Mouse (Mus musculus) limb, embryonic 10.5 days (tissue): ENCODE measurements around the gene Skida1. TPM values are rescaled to one million over a fixed set of nuclear protein-coding genes. Genes with fewer than 3 reads are reported as not detected.

Source experiments
- DNase-seq: peaks from one replicate; pipeline ENCODE4 v3.0.0-alpha.2; 2017; ENCODE audit warnings: low spot score
- H3K27ac ChIP-seq: fragments of 300-500 bp; sonication (generic); 2 replicates; pipeline ENCODE4 v1.5.1; 2016; ENCODE audit warnings: mild to moderate bottlenecking
- H3K27me3 ChIP-seq: fragments of 300-500 bp; sonication (generic); 2 replicates; pipeline ENCODE4 v1.6.1; 2016; ENCODE audit warnings: low read depth, mild to moderate bottlenecking; ENCODE audit not compliant: poor library complexity, severe bottlenecking
- H3K36me3 ChIP-seq: fragments of 300-500 bp; sonication (generic); 2 replicates; pipeline ENCODE4 v1.6.1; 2016; ENCODE audit warnings: mild to moderate bottlenecking, moderate library complexity
- H3K4me1 ChIP-seq: fragments of 300-500 bp; sonication (generic); 2 replicates; pipeline ENCODE4 v1.6.1; 2016
- H3K4me3 ChIP-seq: fragments of 300-500 bp; sonication (generic); 2 replicates; pipeline ENCODE4 v1.5.1; 2016; ENCODE audit warnings: mild to moderate bottlenecking, moderate library complexity
- H3K9me3 ChIP-seq: fragments of 300-500 bp; sonication (generic); replicated peaks from 2 replicates; pipeline ENCODE4 v1.6.1; 2016; ENCODE audit warnings: mild to moderate bottlenecking
- WGBS: fragments of 180-500 bp; shearing (Covaris S2); methylation state at CpG from one replicate; pipeline ENCODE4 v1.1.7; 2016; 5-methylcytosine and 5-hydroxymethylcytosine counted together
- polyA plus RNA-seq: library from polyadenylated mRNA; unstranded; fragments of >200 nt; fragmentation: Nextera tagmentation; extraction: Ambion mirVana; gene quantifications from 2 replicates; pipeline ENCODE4 v1.2.1, GENCODE M21; 2016

Gene Skida1
- polyA plus RNA-seq, 1 experiment from 2014 or later: 11.5 TPM

DNA sequence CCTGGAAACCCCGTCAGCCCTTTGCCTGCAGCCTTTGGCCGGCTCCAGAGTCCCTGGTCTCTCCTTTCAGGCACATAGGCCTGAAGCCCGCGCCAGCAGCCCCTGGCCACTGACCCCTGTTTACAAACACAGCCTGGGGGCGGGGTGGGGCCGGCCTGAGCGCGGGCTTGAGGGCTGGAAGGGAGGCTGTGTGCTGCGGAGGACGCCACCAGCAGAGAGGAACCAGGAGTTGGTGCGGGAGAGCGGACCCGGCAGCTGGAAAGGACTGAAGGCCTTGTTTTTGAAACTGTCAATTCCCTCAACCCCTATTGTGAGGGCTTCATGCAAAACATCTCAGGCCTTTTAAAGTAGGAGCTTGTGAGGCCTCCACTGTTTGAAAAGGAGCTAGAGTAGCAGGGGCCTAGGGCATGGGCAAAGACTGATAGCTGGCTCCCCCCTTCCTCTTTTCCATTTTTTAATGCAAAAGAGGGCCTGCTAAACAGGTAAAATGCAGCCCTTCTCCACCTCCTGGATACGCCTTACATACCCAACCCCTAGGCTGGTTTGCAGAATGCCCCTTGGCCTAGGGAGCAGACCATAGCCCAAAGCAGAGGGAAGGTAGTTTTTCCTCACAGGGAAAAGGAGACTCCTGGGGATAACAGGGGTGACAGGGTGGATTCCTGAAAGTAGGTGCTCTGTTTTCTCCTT, 7.5 kb downstream of the Skida1 start:
- Histone ChIP-seq H3K4me1 (peaks cover 68% of the 10 kb centered on the region), H3K9me3 (no peaks in the 10 kb centered on the region), H3K27ac (peak overlapping the region; percentile 96), H3K27me3 (no peaks in the 10 kb centered on the region), H3K4me3 (peak overlapping the region; percentile 49), H3K36me3 (no peaks in the 10 kb centered on the region)
- WGBS: 4% methylated on average over 14 of the region's 14 CpGs
- DNase-seq: peak; percentile 82

DNA sequence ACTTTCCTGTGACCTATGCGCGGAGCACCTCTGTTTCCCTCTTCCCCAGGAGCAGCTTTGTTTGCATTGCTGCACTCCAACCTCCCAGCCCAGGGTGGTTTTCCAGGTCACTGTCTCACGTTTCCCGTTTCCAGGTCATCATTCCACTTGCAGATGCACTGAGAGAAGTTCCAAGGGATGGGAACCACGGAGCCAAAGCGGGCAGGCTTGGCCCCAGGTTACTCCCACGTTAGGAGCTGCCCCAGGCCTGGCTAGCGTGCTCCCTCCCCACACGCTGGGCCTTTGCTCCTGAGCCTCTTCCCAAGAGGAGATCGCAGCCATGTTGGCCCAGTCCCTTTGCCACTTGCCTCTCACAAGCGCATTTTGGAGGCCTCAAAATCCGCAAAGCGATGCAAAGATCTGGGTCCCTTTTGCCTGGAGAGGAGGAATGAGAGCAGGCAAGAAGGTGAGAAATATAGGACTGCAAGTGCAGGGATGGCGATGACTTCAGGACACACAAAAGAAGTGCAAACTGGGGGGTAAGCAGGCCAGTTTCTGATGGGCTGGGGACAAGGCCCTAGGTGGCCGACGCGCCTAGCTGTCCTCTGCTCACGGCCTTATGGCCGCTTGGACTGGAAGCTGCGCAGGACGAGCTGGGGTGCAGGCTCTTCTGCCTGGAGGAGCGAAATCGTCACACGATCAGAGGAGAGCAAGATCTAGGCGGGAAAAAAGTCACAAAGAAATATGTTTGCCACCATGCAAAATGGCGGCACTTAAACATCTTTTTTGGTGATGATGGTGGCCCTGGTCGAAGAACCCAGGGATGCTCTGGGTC, 8.3 kb downstream of the Skida1 start:
- WGBS: 12% methylated on average over 27 of the region's 27 CpGs
- peaks cover 68% of the 10 kb centered on the region for H3K4me1 ChIP-seq
- peak overlapping the region; percentile 96 for H3K27ac ChIP-seq
- H3K4me3 ChIP-seq: peak overlapping the region; percentile 49
- no peaks in the 10 kb centered on the region for H3K36me3 ChIP-seq
- no peaks in the 10 kb centered on the region for H3K27me3 ChIP-seq
- H3K9me3 ChIP-seq: no peaks in the 10 kb centered on the region
- no peak for DNase-seq

DNA sequence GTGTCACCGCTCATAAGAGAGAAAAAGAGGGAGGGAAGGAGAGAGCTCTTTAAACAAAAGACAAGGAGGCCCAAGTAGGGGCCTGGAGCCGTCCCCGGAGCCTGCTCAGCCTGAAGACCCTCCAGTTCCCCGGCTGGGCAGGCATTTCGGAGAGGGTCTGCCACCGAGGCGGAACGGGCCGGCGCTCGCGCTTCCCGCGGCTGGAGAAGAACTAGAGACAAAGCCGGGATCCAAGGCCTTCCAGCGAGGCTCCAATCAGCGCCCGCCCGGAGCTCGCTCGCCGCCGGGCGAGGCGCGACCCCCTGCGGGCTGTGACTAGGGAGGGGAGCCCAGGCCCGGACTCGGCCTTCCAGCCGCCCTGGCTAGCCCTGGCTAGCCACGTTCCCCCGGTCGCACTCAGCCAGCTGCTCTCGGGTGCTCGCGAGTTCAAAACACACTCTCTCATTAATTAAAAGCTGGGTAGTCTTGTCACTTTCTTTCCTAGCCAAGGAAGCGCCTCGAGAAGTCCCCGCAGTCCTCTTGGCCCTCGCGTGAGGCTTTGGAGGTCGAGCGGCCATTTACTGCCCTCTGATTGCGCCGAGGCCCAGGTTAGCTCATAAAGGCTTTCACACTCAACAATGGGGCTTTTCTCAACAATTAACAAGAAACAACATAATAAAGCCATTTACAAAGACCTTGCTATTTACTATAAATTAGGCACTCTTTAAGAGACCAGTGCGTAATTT, 9.1 kb downstream of the Skida1 start:
- Histone ChIP-seq H3K9me3 (no peaks in the 10 kb centered on the region), H3K36me3 (no peaks in the 10 kb centered on the region), H3K4me1 (peaks cover 71% of the 10 kb centered on the region), H3K27ac (peak overlapping the region; percentile 96), H3K27me3 (no peaks in the 10 kb centered on the region), H3K4me3 (peak overlapping the region; percentile 49)
- WGBS: 2% methylated on average over 46 of the region's 46 CpGs
- DNase-seq: peak; percentile 79

DNA sequence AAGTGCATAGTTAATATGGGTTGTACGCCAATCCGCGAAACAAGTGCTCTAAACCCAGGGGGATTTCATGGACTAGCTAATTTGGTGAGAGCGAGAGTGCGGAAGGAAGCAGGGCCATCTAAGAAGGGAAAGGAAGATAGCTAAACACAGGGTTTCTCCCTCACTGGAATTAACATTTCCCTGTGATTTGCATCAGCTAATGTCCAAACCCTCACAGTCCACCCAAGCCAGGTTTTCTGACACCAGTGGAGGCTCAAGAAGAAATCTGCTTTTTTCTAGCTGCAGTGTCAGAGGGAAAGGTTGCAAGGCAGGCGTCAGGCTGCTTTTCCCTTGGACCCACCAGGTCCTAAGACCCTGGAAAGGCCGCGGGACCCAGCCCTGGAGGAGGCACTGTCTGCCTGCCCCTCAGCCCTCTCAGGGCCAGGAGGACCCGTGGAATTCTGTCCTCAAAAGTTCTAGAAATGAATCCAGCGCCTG, 9.9 kb downstream of the Skida1 start:
- Histone ChIP-seq H3K9me3 (no peaks in the 10 kb centered on the region), H3K27me3 (no peaks in the 10 kb centered on the region), H3K4me1 (peaks cover 73% of the 10 kb centered on the region), H3K27ac (peak overlapping the region; percentile 96), H3K36me3 (no peaks in the 10 kb centered on the region), H3K4me3 (peak overlapping the region; percentile 49)
- WGBS: 24% methylated on average over 10 of the region's 10 CpGs
- DNase-seq: no peak

DNA sequence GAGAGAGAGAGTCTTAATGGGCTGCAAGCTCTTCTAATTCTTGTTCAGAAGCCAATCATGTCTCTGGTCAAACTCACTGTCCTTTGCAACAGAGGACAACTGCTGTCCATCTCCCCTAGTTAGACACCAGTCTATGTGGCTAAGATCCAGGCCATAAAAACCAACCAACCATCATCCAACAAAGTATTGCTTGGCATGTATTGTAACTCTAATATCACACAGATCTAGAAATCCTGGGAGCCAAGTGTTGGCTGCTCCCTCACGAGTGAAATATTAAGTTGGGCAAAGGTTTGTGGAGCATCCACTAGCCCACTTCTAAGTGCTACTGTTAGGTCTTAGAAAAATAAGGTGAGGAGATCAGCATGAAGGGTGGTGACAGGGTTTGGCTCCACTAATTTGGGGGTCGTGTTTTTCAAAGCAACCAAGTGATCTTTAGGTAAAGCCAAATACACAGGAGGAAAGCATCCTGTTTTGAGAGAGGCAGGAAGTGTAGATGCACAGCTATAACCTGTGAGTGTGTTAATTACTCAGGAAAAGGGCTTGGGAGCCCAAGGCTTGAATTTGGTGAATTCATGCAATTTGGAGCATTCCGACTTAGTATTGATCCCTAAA, 10.6 kb downstream of the Skida1 start:
- no peak for DNase-seq
- no peak overlapping the region for H3K4me3 ChIP-seq
- no peaks in the 10 kb centered on the region for H3K9me3 ChIP-seq
- H3K36me3 ChIP-seq: no peaks in the 10 kb centered on the region
- peaks cover 75% of the 10 kb centered on the region for H3K4me1 ChIP-seq
- H3K27me3 ChIP-seq: no peaks in the 10 kb centered on the region
- 39% methylated on average over 3 of the region's 3 CpGs for WGBS
- peak overlapping the region; percentile 96; the same call in 1 of the 2 replicates for H3K27ac ChIP-seq

DNA sequence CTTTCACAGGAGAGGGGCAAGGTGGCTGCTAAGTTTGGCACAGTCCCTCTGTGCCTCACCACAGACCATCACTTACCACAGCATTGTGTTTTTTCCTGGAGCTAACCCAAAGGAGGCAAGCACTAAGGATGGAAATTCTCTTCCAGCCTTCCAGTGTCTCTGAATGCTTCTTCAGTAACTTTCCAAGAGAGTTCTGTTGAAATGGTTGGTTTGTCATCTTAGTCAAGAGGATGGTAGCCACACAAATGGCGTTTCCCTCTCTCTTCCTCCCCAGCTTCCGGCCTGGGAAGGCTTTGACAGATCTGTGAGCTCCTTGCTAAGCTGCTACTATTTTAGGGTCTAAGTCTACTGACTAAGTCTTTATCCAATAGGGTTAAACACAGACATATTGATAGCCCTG, 11.4 kb downstream of the Skida1 start, which contains the start of gene A930004D18Rik:
A930004D18Rik (minus strand) TSS at position 247 of the 400 bp plus-strand sequence.
- peak within 1 kb of the TSS; percentile 96; the same call in 1 of the 2 replicates for H3K27ac ChIP-seq
- no peaks in the 10 kb centered on the region for H3K9me3 ChIP-seq
- H3K36me3 ChIP-seq: no peaks in the 10 kb centered on the region
- no peak within 1 kb of the TSS for H3K4me3 ChIP-seq
- DNase-seq: no peak
- no peaks in the 10 kb centered on the region for H3K27me3 ChIP-seq
- WGBS: 60% methylated on average over 2 of the region's 2 CpGs
- peaks cover 75% of the 10 kb centered on the region for H3K4me1 ChIP-seq

DNA sequence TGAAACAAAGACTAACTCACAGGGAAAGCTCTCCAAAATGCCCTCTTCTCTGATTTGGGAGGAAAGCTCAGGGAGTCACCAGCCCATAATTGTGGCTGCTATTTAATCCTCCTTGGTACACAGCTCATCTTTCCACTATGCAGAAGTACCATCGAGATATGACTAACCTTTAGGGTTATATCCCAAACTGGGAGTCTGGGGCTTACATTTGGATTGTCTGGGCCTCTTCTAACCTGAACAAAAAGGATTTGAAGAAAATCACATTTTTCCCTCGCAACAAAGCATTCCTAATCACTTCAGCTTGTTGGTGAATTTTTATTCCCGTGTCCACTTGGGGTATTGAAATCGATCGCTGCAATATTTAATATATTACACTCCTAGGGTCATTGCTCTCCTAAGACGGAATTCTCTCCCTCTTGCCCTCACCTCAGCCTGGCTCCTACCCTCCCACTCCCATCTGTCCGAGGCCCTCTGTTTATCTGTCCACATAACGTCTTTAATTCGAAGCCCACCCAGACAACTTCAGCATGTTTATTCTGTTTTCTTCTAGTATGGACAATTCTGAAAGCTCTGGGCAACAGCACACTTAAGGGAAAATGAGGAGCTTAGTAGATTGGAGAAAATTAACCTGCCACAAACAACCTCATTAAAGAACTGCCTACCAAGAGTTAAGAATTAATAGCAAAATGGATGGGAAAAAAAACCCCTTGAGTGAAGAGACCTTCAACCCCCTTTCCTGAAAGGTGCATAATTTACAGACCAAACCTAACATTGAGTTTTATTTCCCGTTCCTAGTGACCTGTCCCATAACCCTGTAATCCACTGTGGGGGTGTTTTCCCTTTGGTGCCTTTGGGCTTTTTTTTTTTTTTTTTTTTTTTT, 14.2 kb downstream of the Skida1 start:
- Histone ChIP-seq H3K4me1 (peaks cover 77% of the 10 kb centered on the region), H3K4me3 (no peak overlapping the region), H3K27me3 (no peaks in the 10 kb centered on the region), H3K36me3 (no peaks in the 10 kb centered on the region), H3K27ac (0 out of 2 replicates have a peak overlapping the region, but pooled peaks have one; percentile 36), H3K9me3 (no peaks in the 10 kb centered on the region)
- DNase-seq: no peak
- 59% methylated on average over 10 of the region's 10 CpGs for WGBS

DNA sequence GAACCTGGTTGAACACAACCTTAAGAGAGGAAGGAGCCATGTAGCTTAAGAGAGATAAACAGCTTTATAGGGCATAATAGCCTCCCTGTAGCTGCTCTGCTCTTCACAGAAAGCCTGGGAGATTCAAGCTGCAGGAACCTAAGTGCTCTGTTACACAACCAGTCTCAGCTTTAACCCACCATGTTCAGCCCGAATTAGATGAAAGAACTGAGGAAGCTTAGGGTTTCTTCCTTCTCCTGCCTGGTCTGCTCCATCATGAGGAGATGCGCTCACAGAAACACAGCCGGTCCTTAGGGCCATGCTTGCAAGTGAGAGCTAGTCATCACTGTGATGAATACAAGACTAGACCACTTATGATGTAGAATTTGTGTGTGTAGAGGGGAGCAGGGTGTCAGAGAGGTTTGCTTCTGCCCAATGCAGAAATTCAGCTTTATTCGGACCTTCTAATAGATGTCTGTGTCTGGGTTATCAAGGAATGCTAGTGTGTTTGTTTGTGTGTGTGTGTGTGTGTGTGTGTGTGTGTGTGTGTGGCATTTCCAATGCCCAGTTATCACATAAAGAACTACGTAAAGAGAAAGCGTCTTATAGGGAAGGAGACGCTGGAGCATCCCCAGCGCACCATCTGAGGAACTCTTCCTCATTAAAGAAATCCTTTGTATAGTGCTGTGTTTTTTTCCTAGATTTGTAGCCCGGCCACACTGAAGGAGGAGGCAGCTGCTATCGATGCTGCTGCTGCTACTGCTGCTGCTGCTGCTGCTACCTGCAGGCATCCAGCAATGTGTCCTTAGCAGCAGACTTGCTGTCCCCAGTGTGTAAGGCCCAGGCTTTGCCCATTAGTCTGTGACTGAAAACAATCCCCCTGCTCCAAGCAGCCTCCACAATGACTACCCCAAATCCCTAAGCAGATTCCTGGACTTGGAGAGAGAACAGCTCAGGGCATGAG, 15.4 kb downstream of the Skida1 start:
- peak overlapping the region; percentile 91 for H3K27ac ChIP-seq
- H3K9me3 ChIP-seq: no peaks in the 10 kb centered on the region
- no peak for DNase-seq
- H3K4me1 ChIP-seq: peaks cover 75% of the 10 kb centered on the region
- H3K27me3 ChIP-seq: no peaks in the 10 kb centered on the region
- 44% methylated on average over 10 of the region's 10 CpGs for WGBS
- no peaks in the 10 kb centered on the region for H3K36me3 ChIP-seq
- H3K4me3 ChIP-seq: no peak overlapping the region

DNA sequence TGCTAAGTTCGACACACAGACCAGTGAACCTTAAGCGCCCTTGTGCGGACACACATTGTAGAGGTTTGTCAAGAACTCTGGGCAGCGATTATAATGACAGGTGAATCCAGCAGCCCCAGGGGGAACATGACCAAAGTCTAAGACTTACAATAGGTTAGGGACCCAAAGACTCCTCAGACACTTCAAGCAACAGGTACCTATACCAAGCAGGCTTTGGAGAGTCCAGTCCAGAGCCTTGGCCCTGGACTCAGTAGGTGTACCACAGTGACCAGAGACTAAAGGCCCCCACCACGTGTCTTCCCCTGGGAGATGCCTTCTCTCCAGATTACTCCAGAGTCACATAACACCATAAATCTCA, 16.3 kb downstream of the Skida1 start:
- 34% methylated on average over 5 of the region's 5 CpGs for WGBS
- H3K9me3 ChIP-seq: no peaks in the 10 kb centered on the region
- peak; percentile 41 for DNase-seq
- peak overlapping the region; percentile 53; the same call in 1 of the 2 replicates for H3K4me3 ChIP-seq
- H3K36me3 ChIP-seq: no peaks in the 10 kb centered on the region
- H3K27me3 ChIP-seq: no peaks in the 10 kb centered on the region
- H3K4me1 ChIP-seq: peaks cover 69% of the 10 kb centered on the region
- H3K27ac ChIP-seq: peak overlapping the region; percentile 91

DNA sequence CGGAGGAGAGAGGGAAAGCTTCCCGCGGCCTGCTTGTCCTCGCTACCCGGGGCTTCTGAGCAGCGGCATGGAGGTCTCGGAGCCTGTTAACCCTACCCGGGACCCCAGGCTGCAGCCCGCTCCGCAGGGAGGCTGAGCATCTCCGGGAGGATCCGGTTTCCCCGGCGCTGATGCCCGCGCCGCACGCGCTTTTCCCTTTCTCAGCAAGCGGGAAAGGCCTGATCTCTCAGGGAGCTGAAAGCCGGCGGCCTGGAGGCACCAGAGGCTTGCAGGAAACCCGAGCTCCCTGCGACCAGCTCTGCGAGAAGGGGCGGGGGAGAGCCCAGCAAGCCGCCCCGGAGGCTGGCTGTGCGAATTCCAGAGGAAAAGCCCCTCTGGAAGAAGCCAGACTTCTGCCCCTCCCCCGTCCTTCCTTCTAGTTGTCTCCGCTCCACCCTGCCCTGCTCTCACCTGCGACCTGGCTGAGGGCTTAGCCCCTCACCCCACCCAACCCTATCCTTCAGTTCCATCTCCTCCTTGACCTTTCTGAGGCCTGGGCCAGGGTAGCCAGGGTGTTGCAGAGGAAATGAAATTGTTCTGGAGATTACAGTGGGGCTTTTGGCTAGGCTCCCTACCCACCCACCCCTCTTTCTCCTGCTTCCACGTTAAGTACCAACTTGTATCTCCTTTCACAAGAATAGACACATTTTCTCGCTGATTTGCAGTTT, 16.9 kb downstream of the Skida1 start:
- Histone ChIP-seq H3K4me3 (peak overlapping the region; percentile 53), H3K4me1 (peaks cover 75% of the 10 kb centered on the region)
- under 1% methylated on average over 34 of the region's 34 CpGs for WGBS

More for the DNA sequence above, 16.9 kb downstream of the Skida1 start:
- DNase-seq: peak; percentile 84
- H3K9me3 ChIP-seq: no peaks in the 10 kb centered on the region
- no peaks in the 10 kb centered on the region for H3K36me3 ChIP-seq
- no peaks in the 10 kb centered on the region for H3K27me3 ChIP-seq
- H3K27ac ChIP-seq: peak overlapping the region; percentile 91
